Comparison of ENCODE assay signal across 11 mouse cellular contexts in genomic region chr16:7187788-7188187, GRCm38 (mm10).
A peak's percentile ranks its signal among the peaks of the same experiment; 100 is the strongest.
DNase-seq lines count a peak whose midpoint lies in the region; ATAC-seq lines count a peak whose summit lies in the region.
"Had no signal": no experiment of that assay in that cellular context is flagged by ENCODE, and none has a peak within 500 bp of the region (broad histone marks: within the 10 kb centered on the region; RNA-seq: fewer than 3 reads in every experiment).

No protein-coding gene starts in this region.

- DNase-seq in kidney, postnatal 4 days: peak; percentile 12 to 27
- DNase-seq in cerebellum, adult 8-10 months: peak; percentile 60
- no peak for DNase-seq in heart, embryonic 10.5 days (ENCODE audit: low spot score)
- no peak for DNase-seq in lung, postnatal 14 days
- DNase-seq: right cerebral cortex, postnatal 25 days had no signal

- H3K27me3 ChIP-seq in kidney, embryonic 16.5 days (ENCODE audit: insufficient read depth, low read length): no peaks in the 10 kb centered on the region
- H3K27me3 ChIP-seq in forebrain, embryonic 16.5 days (replicated peaks; ENCODE audit: control insufficient read depth, insufficient read depth, low read length): no peaks in the 10 kb centered on the region
- no peaks in the 10 kb centered on the region for H3K27me3 ChIP-seq in limb, embryonic 13.5 days
- no peaks in the 10 kb centered on the region for H3K27me3 ChIP-seq in heart, embryonic 10.5 days (ENCODE audit: insufficient read depth, poor library complexity, severe bottlenecking)
- H3K27me3 ChIP-seq: embryonic facial prominence, embryonic 13.5 days had no signal

- H3K4me1 ChIP-seq in kidney, embryonic 16.5 days (ENCODE audit: insufficient read depth, low read length): no peaks in the 10 kb centered on the region
- H3K4me1 ChIP-seq in forebrain, embryonic 16.5 days (replicated peaks; ENCODE audit: control insufficient read depth, insufficient read depth, low read length): peaks cover 14% of the 10 kb centered on the region
- H3K4me1 ChIP-seq in limb, embryonic 13.5 days: peaks cover 16% of the 10 kb centered on the region
- peaks cover 10% of the 10 kb centered on the region; the same call in 1 of the 2 replicates for H3K4me1 ChIP-seq in heart, embryonic 10.5 days
- H3K4me1 ChIP-seq: embryonic facial prominence, embryonic 13.5 days had no signal

- 37% methylated on average over 2 of the region's 2 CpGs for WGBS in kidney, embryonic 16.5 days
- 47% methylated on average over 2 of the region's 2 CpGs for WGBS in forebrain, embryonic 16.5 days
- WGBS in limb, embryonic 13.5 days: 28% methylated on average over 2 of the region's 2 CpGs
- 27% methylated on average over 2 of the region's 2 CpGs for WGBS in heart, embryonic 10.5 days

- no peaks in the 10 kb centered on the region for H3K9me3 ChIP-seq in kidney, embryonic 16.5 days (ENCODE audit: low read length)
- no peaks in the 10 kb centered on the region for H3K9me3 ChIP-seq in forebrain, embryonic 16.5 days (ENCODE audit: control insufficient read depth, low read length)
- no peaks in the 10 kb centered on the region for H3K9me3 ChIP-seq in limb, embryonic 13.5 days
- no peaks in the 10 kb centered on the region for H3K9me3 ChIP-seq in heart, embryonic 10.5 days
- H3K9me3 ChIP-seq: embryonic facial prominence, embryonic 13.5 days had no signal

- no peak overlapping the region for H3K4me2 ChIP-seq in kidney, embryonic 16.5 days (replicated peaks; ENCODE audit: low read depth, low read length)
- no peak overlapping the region for H3K4me2 ChIP-seq in forebrain, embryonic 16.5 days (ENCODE audit: low read length)
- no peak overlapping the region for H3K4me2 ChIP-seq in limb, embryonic 13.5 days (replicated peaks)
- H3K4me2 ChIP-seq: embryonic facial prominence, embryonic 13.5 days had no signal

- H3K27ac ChIP-seq in kidney, embryonic 16.5 days (ENCODE audit: low read length): no peak overlapping the region
- no peak overlapping the region for H3K27ac ChIP-seq in forebrain, embryonic 16.5 days (ENCODE audit: low read length)
- H3K27ac ChIP-seq in limb, embryonic 13.5 days: no peak overlapping the region
- no peak overlapping the region for H3K27ac ChIP-seq in heart, embryonic 10.5 days
- H3K27ac ChIP-seq: embryonic facial prominence, embryonic 13.5 days; macrophage had no signal

- no peak overlapping the region for H3K9ac ChIP-seq in kidney, embryonic 16.5 days (replicated peaks; ENCODE audit: low read length)
- H3K9ac ChIP-seq in forebrain, embryonic 16.5 days (replicated peaks; ENCODE audit: low read depth, low read length): no peak overlapping the region
- no peak overlapping the region for H3K9ac ChIP-seq in limb, embryonic 13.5 days
- H3K9ac ChIP-seq: embryonic facial prominence, embryonic 13.5 days had no signal

- no peaks in the 10 kb centered on the region for H3K36me3 ChIP-seq in kidney, embryonic 16.5 days (ENCODE audit: insufficient read depth, low read length)
- H3K36me3 ChIP-seq in forebrain, embryonic 16.5 days (ENCODE audit: control insufficient read depth, insufficient read depth): no peaks in the 10 kb centered on the region
- H3K36me3 ChIP-seq in limb, embryonic 13.5 days: no peaks in the 10 kb centered on the region
- H3K36me3 ChIP-seq in heart, embryonic 10.5 days: no peaks in the 10 kb centered on the region
- H3K36me3 ChIP-seq: embryonic facial prominence, embryonic 13.5 days had no signal

- no peak for ATAC-seq in kidney, embryonic 16.5 days (ENCODE audit: low FRiP score, low TSS enrichment)
- ATAC-seq in forebrain, embryonic 16.5 days: peak; percentile 65; the same call in 1 of the 2 replicates
- peak; percentile 72; the same call in 1 of the 2 replicates for ATAC-seq in limb, embryonic 13.5 days (ENCODE audit: low FRiP score, low read depth)
- ATAC-seq in monocyte, adult 5-6 weeks (replicated peaks; ENCODE audit: insufficient number of reproducible peaks, low FRiP score, low TSS enrichment, poor library complexity, severe bottlenecking): no peak

- H3K4me3 ChIP-seq in kidney, embryonic 16.5 days (ENCODE audit: low read length): no peak overlapping the region
- no peak overlapping the region for H3K4me3 ChIP-seq in forebrain, embryonic 16.5 days (replicated peaks; ENCODE audit: low read length)
- H3K4me3 ChIP-seq in limb, embryonic 13.5 days: no peak overlapping the region
- H3K4me3 ChIP-seq in heart, embryonic 10.5 days: no peak overlapping the region
- H3K4me3 ChIP-seq: embryonic facial prominence, embryonic 13.5 days had no signal

Comparison
In these comparisons a context has a peak if more than half of its experiments do, and no peak if none do; other contexts are left out.
1. DNase-seq: peak in kidney, postnatal 4 days (2 of 2) and cerebellum, adult 8-10 months (single experiment); none in heart, embryonic 10.5 days (single experiment) and lung, postnatal 14 days (single experiment).
2. ATAC-seq: peak in forebrain, embryonic 16.5 days (single experiment) and limb, embryonic 13.5 days (single experiment); none in kidney, embryonic 16.5 days (single experiment) and monocyte, adult 5-6 weeks (single experiment).